Mouse (Mus musculus): ENCODE data around the gene Ckb.

DNA sequence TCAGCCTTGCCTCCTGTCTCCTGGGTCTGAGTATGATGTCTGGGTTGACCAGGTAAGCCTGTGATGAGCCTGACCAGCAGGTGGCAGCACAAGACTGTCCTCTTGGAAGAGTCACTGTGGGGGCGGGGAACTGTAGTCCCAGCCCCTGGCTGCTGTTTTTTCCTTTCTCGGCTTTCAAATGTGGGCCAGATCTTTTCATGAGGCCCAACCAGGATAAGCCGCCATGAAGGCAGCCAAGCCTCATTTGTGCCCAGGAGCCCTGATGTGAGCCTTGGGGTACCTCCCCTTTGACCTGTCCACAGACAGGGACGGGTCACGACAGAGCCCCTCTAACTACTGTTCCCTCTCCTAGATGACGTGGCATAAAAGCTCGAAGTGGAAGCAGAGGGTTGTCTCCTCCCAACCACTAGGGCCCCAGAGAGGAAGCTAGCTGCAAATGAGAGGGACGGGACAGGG lies 3.7 kb downstream of the Ckb start:
- TF ChIP-seq CTCF (IDR thresholded peaks at IDR 0.05; ENCODE audit: insufficient read depth, low read depth, low read length) (peak; percentile 78), POLR2A (IDR thresholded peaks at IDR 0.05; ENCODE audit: insufficient read depth, low read depth, low read length) (peak; percentile 58)
